Mouse (Mus musculus) adipocyte (in vitro differentiated cells): ENCODE data around the gene Mycl.

Experiments
- DNase-seq: peaks from one replicate; pipeline ENCODE4 v3.0.0-alpha.2; 2016; ENCODE audit warnings: low spot score

Gene Mycl

DNA sequence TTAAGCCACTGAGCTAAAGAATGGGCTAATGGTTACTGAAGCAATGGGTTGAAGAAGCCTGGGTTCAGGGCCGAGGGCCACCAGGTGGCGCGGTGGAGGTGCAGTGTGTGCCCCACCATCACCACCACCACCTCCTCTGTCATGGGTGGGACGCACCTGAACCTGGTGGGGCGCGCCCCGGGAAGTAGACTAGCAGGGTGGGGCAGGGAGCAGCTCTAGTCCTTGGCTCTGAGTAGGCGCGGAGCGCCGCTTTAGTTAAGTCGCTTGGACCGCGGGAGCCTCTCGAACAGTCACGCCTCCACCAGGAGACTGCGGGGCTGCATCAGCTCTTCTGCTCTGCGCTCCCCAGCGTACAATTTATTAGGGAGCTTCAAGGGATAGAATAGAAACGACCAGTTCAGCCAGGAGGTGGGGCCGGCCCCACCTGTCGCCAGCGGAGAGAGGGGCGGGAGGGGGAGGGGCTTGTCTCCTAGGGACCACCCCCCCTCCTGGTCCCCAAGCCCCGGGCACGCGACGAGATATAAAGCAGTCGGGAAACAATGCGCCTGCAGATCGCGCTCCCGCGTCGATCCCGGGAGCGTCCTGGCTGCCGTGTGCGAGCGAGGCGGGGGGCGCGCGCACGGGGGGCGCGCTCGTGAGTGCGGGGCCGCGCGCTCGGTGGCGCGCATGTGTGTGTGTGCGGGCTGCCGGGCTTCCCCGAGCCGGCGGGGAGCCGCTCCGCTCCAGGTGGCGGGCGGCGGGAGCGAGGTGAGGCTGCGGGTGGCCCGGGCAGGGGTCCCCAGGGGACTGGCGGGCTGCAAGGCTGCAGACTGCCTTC lies at the start of gene Mycl:
Gene Mycl (plus strand): TSS at position 249 of the 817 bp plus-strand sequence.
- peak; percentile 60 for DNase-seq

DNA sequence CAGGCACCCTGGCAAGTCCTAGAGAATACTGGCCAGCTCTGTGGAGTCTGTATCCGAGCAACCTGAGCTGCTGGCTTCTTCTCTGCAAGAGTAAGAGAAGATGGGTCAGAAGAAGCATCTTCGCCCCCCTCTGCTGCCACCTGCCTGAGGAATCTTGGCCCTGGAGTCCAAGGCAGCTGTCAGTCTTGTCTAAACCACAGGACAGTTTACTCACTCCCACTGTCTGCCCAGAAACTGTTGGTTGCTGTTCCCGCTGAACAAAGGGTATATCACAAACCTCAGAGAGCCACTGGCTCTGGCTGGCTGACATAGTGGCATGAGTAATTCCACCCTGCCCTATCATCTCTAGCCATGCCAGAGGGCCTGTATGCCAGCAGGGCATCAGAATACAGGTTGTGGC lies 48.2 kb upstream of the Mycl start:
- no peak for DNase-seq

DNA sequence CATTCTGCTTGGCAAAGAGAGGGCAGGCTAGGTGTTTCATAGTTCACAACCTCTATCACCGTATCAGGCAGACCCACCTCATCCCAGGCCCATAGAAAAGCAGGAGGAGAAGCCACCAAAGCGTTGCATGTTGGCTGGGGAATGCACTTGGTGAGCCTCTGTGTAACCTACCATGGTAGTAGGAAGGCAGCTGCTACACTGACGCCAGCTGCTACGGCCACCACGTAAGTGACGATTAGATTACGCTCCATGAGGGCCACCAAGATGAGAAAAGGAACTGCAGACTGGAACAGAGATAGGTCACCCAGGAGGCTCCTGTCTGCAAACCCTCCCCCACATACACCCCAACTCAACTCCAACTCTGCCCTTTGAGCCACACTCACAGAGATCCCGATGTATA lies 46.4 kb upstream of the Mycl start:
- DNase-seq, result no peak

DNA sequence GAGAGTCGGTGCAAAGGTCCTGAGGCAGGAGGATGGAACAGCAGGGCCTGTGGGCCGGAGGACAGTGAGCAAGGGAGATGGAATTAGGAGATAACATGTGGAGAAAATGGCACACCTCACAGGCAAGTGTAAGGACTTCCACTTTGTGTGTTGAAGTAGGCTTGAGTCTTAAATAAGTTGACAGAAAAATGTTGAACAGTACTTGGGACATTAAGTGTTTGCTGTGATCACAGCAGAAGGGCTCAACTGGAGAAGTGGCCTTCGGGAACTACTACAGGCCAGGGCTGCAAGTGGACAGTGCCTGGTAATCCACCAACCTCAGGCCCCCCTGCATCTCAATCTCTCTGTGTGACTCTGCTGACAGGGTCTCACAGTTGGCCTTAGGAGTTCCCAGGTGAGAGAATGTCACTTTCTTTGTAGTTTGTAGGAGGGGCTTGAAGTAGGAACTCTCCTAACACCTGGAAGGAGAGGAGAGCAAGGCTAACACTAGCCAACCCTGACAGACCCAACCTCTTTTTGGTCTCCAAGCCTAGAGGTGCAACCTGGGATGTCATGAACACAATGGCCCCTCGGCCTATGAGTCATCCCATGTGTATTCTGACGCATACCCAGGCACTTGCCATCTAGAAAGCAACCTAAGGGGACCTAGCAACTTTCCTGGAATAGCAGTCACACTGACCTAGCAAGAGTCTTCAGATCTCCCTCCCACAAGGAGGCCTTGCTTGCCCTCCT lies 40.6 kb upstream of the Mycl start:
- no peak for DNase-seq

DNA sequence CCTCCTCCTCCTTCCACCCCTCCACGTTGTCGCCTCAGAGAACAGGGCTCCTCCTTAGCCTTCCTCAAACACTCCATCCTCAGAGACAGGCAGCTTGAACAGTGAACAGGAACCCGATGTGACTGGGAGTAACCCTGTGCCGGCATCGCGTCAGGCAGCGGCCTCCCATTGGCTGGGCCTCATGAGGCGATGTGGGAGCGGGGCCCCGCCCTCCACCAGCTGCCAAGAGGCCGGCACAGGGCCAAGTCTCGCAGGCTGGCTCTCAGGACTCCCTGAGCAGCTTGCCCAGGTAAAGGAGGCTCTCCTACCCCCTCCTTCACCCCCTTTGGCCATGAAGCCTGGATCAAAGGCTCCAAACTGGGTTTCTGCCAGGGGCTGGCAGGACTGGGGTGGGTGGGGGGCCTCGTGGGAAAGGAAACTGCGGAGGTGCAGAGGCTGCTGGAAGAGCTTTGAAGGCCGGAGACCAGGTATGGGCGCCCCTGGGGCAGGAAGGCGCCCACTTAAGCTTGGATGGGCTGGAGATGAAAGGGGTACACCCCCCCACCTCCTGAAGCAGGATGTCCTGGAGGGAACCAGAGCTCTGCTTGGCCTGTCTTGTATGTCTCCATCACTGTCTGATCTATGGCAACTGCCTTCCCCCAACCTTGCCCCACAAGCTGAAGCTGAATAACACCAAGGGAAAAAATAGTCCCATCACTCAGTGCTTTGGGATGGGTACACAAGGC lies 39.9 kb upstream of the Mycl start:
- DNase-seq, result no peak

DNA sequence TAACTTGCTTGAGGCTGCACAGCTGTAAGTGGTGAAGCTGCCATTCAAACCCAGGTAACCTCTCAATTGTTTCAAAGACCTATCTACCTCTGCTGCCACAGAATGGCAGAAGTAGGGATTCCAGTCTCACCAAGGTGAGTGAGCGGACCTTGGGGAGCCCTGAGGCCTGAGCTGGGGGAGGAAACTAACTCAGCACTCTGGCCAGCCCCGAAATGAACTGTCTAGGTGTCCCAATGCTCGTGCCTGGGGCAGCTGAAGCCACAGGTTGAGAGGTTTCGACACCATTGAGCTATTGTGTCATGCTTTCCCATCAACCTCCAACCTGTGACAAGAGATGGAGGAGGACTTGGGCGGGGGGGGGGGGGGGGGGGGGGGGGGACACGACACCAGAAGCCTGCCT lies 39.2 kb upstream of the Mycl start:
- no peak for DNase-seq

DNA sequence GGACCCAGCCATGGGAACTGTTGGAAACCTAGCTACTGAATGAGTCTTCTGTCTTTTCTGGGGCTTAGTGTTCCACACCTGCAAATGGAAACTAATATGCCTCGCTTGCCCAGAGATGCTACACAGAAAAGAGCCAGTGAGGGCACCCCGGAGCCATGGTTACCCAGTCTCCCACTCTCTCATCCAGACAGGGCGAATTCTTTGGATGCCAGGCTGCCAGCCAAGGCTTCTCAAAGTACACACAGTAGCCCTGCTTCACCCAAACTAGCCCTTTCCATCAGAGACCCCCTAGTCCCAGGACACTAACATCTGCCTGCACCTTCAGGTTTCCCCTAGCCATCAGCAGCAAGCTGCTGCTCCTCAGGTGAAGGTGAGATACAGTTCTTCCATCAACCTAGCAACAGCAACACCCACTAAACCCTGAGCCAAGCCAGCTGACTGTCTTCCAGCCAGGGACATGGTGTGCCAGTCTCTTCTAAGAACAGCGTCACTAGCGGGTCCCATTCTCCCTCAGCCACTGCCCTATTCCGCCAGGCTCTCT lies 36.9 kb upstream of the Mycl start:
- DNase-seq, result no peak

DNA sequence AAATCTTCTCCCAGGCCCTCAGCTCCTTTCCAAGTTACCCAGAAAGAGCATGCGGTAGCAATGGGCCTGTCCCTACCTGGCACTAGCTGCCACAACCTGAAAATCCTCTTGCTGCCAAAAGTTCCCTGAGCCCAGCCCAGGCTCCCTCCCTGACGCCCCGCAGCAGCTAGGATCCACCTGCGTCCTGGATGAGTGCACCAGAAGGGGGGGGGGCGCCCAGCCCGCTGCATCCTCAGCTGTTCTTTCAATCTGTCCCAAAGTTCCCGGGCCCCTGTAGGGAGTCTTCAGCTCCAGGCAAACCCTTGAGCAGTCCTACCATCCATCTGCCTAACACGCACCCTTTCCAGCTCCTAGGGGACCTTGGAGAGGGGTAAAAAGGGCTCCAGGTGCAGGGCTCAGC lies 35.6 kb upstream of the Mycl start:
- no peak for DNase-seq

DNA sequence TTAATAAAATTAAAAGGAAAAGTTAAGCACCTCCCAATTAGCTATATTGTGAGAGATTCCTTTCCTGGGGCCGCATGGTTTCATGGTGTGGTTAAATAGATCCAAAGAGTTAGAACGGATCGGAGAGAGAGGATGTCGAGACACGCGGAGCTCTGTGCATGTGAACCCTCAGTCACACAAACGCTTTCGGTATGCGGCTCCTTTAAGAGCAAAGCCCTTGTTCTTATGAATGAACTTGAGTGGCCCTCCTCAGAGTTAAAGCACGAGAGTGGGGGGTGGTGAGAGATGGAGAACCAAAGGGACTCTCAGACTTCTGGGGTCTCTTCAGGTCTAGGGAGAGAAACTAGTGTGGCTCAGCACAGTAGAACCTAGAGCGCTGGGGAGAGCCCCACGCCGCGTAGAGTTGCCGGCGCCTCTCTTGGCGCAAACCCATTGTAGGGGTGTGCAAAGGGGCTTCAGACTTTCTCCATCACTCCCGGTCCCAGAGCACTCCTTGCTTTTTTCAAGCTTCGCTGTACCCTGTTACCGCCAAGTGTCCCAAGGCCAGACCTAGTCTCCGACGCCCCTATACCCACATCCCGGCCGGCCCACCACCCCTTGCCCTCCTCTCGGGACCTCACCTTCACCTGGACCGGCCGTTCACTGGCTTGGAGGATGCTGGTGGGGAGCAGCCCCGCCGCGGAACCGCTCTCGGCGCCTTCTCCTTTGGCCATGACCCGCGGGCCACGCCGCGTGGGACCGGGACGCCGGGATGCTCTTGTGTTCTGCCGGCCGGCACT lies 34.9 kb upstream of the Mycl start:
- DNase-seq, result no peak

DNA sequence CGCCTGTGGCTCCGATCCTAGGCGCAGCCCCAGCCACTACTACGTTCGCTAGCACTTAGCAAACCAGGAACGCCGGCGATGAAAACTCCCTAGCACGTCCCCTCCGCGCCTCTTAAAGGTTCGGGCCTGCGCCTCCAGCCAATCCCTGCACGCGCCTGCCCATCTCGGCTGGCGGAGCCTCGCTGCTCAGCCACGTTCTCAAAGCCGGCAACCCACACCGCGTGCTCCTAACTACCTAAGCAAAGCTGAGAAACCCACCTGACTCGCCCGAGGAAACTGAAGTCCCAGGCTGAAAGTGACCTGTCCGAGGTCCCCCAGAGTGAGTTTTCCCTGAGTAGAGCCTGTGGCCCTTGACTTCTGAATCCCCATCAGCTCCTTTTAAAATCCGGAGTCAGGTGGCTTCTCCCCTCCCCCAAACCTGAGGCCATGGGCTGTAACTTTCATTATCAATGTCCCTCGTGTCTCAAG lies 34.3 kb upstream of the Mycl start, which contains the start of gene Mfsd2a:
Gene Mfsd2a (minus strand): TSS at position 89 of the 468 bp plus-strand sequence.
- DNase-seq, result no peak

DNA sequence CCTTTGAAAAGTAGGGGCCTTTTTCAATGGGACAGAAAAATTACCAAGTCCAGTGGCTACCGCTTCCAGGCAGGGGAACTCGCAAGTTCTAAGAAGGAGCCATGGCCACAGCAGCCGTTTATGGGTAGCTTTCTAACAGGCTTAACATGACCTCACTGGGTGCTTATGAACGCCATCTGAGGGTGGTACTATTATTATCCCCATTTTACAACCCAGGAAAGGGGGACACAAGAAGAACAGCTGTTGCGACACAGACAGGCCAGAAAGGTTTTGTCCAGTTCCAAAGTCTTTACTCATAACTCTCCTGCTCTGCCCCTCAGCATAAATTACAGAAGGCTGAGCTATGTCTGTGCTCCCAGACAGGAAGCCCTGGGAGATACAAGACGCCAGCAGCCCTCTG lies 33.9 kb upstream of the Mycl start:
- no peak for DNase-seq

DNA sequence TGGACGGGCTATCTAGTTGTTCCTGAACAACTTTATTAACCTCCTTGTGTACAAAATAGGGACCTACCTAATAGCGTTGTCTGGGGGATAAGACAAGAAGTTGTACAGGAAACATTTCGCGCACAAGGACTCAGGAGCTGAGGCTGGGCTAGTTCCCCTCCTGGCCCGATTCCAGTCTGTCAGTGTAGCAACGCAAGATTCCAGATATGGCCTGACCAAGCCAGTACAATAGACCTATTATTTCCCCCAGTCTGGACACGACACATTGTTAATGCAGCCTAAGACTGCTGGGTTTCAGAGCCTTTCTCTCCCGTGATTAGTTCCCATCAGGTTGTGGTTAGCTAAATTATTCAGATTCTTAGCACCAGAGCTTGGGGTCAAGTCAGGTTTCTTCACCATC lies 32.7 kb upstream of the Mycl start:
- DNase-seq, result no peak

DNA sequence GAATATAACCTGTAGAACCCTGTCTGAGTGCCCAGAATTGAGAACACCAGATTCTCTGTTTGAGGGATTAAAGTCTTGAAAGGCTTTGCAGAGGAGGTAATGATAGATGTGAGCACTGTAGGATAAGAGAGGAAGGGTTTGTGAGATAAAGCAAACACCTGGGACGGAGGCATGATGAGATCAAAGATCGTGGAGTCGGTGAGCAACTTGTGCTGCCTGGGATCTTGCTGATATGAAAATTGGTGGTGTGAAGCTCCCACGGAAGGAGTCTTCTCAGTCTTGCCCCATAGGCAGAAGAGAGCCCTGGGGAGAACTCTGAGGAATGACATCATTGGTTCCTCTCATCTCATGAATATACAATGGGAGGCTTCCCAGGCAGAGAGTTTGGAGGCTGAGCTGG lies 27.3 kb upstream of the Mycl start:
- DNase-seq, result no peak

DNA sequence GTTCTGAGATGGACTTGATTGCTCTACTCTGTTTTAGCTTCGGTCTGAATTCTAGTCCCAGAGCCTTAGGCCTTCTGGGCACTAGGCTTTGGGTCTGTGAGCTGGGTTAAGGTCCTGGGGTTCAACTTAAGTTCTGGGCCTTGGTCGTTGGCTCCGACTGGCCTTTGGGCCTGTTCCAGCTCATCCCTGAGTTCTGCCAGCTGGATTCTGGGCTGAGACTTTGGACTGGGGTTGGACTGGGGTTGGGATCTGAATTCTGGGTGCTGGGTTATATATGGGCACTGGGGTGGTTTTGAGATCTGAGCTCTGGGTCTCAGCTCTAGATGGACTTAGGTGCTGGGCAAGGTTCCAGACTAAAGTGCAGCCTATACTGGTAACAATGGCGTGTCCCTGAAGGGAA lies 24.3 kb upstream of the Mycl start:
- DNase-seq, result peak; percentile 9

DNA sequence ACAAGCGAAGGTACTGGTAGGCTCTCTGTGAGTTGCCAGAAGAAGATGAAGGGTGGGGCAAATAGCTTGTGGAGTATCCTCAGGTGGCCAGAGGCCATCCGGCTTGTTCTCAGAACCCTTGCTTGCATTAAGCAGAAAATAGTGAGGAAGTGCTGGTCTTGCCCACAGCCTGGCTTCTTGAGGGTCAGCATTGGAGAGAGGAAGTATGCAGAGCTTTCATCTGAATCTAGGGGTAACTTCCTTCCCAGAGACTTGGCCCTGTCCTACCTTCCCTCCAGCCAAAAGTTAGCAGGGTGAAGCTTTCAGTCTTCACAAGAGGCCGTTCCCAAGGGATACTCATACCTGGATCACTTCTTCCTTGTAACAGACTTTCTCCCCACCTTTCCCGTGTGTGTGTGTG lies 23.8 kb upstream of the Mycl start:
- no peak for DNase-seq

DNA sequence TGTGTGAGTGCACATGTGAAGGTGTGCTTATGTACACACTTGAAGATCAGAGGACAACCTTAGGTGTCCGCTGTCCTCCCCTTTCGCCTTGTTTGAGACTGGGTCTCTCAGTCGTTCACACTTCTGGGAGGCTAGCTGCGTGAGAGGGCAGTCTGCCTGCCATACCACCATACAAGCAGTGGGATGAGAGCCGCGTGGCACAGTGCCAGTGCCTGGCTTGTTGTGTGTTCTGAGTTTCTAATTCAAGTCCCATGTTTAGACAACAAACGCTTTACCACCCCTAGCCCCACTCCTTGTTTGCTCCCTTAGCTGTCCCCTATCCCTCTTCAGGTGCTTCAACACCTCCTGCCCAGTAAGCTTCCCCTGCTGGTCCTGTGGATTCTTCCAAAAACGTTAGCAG lies 23.4 kb upstream of the Mycl start:
- no peak for DNase-seq

DNA sequence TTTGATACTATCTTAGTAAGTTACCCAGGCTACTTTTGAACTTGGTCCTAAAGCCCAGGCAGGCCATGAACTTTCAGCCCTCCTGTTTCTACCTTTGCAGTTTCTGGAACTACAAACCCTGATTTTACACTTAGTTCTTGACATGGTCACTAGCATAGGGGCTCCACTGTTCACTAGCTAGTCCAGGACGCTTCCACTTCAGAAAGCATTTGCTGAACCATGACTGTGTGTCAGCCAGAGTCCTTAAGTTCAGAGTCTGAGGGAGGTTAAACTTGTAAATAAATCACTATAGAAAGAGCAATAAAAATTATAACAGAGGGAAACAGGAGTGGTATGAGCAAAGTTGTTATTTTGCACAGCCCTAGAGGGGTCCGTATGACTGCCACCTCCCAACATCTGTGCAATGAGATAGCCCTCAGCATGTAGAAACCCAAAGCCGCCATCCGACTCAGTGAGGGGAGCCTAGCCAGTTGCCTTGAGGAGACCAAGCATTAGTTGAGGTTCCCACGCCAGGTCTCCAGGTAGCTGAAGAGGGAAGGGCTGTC lies 20.4 kb upstream of the Mycl start:
- no peak for DNase-seq

DNA sequence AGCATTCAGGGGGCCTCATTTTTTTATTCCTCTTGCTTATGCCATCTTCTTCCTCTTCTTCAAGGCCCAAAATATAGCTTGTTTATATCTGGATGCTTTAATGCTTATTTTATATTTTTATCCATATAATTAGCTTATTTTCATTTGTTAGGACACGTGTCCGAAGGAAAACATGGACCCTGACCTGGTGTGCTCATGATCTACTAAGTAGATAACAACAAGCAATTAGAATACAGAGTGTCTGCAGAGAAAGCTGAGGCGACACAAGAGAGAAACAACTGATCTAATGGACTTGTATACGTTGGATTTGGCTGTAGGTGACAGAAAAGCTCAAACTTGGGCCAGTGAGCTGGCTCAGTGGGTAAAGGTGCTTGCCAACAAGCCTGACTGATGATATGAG lies 18.6 kb upstream of the Mycl start:
- DNase-seq, result no peak

DNA sequence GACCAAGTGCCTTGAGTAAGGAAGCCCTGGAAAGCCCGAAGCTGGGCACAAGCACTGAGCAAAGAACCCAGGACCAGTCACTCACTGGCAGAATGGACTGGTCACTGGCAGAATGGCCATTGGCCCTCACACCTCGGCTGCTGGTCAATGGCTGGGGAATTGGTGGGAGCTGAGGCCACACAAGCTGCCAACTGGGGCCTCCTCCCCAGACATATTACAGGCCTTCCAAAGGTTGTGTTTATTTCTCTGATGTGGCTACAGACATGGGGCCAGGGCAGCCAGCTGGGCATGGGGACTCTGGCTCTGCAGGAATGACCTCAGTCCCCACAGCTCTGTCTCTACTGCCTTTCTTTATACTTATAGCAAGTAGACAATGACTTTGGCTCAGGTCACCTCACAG lies 16.6 kb upstream of the Mycl start:
- no peak for DNase-seq

DNA sequence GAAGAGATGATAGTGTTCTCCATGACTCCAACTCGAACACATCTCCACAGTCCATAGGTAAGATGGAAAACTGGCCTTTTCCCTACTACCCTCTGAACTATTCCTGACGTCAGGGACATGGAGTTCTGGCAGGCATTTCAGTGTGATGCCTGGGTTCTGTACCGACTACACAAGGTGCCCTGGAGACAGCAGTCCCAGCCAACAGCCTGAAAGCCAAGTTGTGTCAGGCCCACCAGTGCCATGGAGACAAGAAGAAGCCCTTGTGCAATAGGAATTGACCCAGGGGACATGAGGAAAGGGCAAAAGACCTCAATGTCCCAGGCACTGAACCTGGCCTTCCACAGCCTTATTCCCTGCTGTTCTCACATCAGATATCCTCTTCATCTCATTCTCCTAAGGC lies 15.6 kb upstream of the Mycl start:
- DNase-seq, result no peak

DNA sequence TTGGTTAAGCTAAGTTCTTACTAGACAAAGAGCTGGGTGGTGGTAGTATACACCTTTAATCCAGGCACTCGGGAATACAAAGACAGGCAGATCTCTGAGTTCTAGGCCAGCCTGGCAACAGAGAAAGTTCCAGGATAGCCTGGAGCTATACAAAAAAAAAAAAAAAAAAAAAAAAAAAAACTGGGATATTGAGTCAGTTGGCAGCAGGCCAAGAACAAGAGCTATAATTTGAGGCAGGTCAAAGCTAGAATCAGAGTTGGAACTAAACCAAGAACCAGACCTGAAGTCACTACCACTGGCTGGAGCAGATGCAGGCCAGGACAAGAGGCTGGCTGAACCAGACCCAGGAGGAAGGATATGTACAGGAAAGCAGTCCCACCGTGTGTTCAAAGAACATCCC lies 14.8 kb upstream of the Mycl start:
- DNase-seq, result no peak
